Comparison of ENCODE assay signal across 10 mouse cellular contexts in the genomic region with DNA sequence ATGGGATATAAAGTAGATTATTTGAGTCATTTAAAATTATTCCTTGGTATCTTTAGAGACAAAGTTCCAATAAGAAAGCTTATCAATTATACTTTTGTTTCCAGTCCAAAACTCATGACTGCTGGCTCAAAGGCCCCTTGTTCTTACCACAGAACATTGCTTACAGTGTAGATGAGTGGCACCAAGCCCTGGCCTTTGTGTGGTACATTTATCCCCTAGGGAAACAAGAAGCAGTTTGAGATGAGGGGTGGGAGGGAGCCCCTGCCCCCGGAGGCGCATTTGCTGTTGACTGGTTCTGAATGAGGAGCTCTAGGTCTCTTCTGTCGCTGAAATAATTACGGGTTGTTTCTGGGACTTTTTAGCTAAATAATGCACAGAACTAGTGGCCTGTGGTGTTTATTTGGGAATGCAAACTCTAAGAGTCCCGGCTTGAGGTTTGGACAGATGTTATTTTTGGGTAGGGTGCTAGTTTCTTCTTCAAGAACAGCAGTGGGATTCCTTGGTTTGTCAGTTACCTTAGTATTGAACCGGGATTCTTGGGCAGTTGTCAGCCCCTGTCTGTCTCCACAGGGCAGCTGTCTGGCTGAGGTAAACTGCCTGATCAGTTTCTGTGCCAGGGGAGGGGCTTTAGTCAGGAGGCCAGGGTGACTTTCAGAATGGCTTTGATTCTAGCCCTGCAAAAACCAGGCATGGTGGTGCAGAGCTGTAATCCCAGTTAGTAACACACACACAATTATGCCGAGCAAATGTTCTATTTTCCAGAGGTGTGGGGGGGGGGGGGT. TPM values are rescaled to one million over a fixed set of nuclear protein-coding genes. Genes with fewer than 3 reads are reported as not detected.
A peak's percentile ranks its signal among the peaks of the same experiment; 100 is the strongest.
DNase-seq lines count a peak whose midpoint lies in the region; ATAC-seq lines count a peak whose summit lies in the region.
"Had no signal": no experiment of that assay in that cellular context is flagged by ENCODE, and none has a peak within 500 bp of the region (broad histone marks: within the 10 kb centered on the region; RNA-seq: fewer than 3 reads in every experiment).

No protein-coding gene starts in this region.

- intact Hi-C loops in heart, postnatal 10 days (cut with DNase I): loop anchor here (1.0 kb wide), 1 partner anchor 37 kb away; no protein-coding TSS in a partner anchor

- no peak for DNase-seq in heart, postnatal 10 days
- peak; percentile 38 for DNase-seq in NIH3T3 (ENCODE audit: low read depth)
- no peak for DNase-seq in cerebellum, adult 8-10 months
- DNase-seq in c-Kit-positive CD71-positive TER-119-positive erythroid progenitor cells, embryonic 14.5 days (ENCODE audit: low spot score): no peak

- WGBS in heart, embryonic 11.5 days (ENCODE audit: insufficient replicate concordance): 67% methylated on average over 7 of the region's 7 CpGs
- WGBS in heart, embryonic 15.5 days: 63% methylated on average over 7 of the region's 7 CpGs
- 74% methylated on average over 7 of the region's 7 CpGs for WGBS in midbrain, embryonic 12.5 days

- no peak for ATAC-seq in heart, embryonic 11.5 days (replicated peaks; ENCODE audit: insufficient number of reproducible peaks, low FRiP score, low TSS enrichment)
- no peak for ATAC-seq in heart, embryonic 15.5 days (replicated peaks; ENCODE audit: insufficient number of reproducible peaks, insufficient read depth, low FRiP score, low read depth)
- no peak for ATAC-seq in midbrain, embryonic 12.5 days (ENCODE audit: low FRiP score, low read depth)
- no peak for ATAC-seq in monocyte, adult 5-6 weeks (replicated peaks; ENCODE audit: insufficient number of reproducible peaks, low FRiP score, low TSS enrichment, poor library complexity, severe bottlenecking)

- H3K4me1 ChIP-seq in heart, embryonic 11.5 days (ENCODE audit: control insufficient read depth, insufficient read depth, low read length): peaks cover 34% of the 10 kb centered on the region
- peaks cover 77% of the 10 kb centered on the region for H3K4me1 ChIP-seq in heart, embryonic 15.5 days (replicated peaks)
- peaks cover 55% of the 10 kb centered on the region for H3K4me1 ChIP-seq in midbrain, embryonic 12.5 days

- no peak overlapping the region for H3K4me3 ChIP-seq in heart, embryonic 11.5 days (ENCODE audit: low read depth, low read length)
- H3K4me3 ChIP-seq in heart, embryonic 15.5 days: no peak overlapping the region
- H3K4me3 ChIP-seq in midbrain, embryonic 12.5 days: no peak overlapping the region

- H3K36me3 ChIP-seq in heart, embryonic 11.5 days (ENCODE audit: control insufficient read depth, insufficient read depth, low read length): no peaks in the 10 kb centered on the region
- no peaks in the 10 kb centered on the region for H3K36me3 ChIP-seq in heart, embryonic 15.5 days
- no peaks in the 10 kb centered on the region for H3K36me3 ChIP-seq in midbrain, embryonic 12.5 days
- H3K36me3 ChIP-seq: liver, embryonic 15.5 days had no signal

- H3K4me2 ChIP-seq in heart, embryonic 11.5 days: no peak overlapping the region
- H3K4me2 ChIP-seq in heart, embryonic 15.5 days: no peak overlapping the region
- H3K4me2 ChIP-seq in midbrain, embryonic 12.5 days (replicated peaks): no peak overlapping the region

- no peaks in the 10 kb centered on the region for H3K27me3 ChIP-seq in heart, embryonic 11.5 days (ENCODE audit: control insufficient read depth, insufficient read depth, low read length)
- no peaks in the 10 kb centered on the region for H3K27me3 ChIP-seq in heart, embryonic 15.5 days
- H3K27me3 ChIP-seq in midbrain, embryonic 12.5 days: no peaks in the 10 kb centered on the region

- H3K9me3 ChIP-seq in heart, embryonic 11.5 days (replicated peaks; ENCODE audit: control insufficient read depth, low read length): no peaks in the 10 kb centered on the region
- no peaks in the 10 kb centered on the region for H3K9me3 ChIP-seq in heart, embryonic 15.5 days (replicated peaks)
- H3K9me3 ChIP-seq in midbrain, embryonic 12.5 days: no peaks in the 10 kb centered on the region
- H3K9me3 ChIP-seq: liver, embryonic 15.5 days had no signal

- H3K27ac ChIP-seq in heart, embryonic 11.5 days (ENCODE audit: low read depth, low read length): peak overlapping the region; percentile 96
- H3K27ac ChIP-seq in heart, embryonic 15.5 days: peak overlapping the region; percentile 95
- H3K27ac ChIP-seq in midbrain, embryonic 12.5 days (replicated peaks): 0 out of 2 replicates have a peak overlapping the region, but pooled peaks have one; percentile 92

- H3K9ac ChIP-seq in heart, embryonic 11.5 days (ENCODE audit: low read depth, low read length): no peak overlapping the region
- no peak overlapping the region for H3K9ac ChIP-seq in heart, embryonic 15.5 days
- H3K9ac ChIP-seq in midbrain, embryonic 12.5 days (replicated peaks): no peak overlapping the region

RNA-seq across cellular contexts. Expression of gene Hacl1, which starts 19.4 kb away (rescaled TPM):
- 8.5 and 16.1 TPM in 2 replicates for polyA plus RNA-seq in heart, embryonic 11.5 days (2014; fragmentation: Nextera tagmentation; extraction: Ambion mirVana)
- total RNA-seq in heart, postnatal 10 days (2021): 10 to 100 TPM; 13.5 to 13.9 TPM
- 9.7 and 11.6 TPM in 2 replicates for polyA plus RNA-seq in heart, embryonic 15.5 days (2015; fragmentation: Nextera tagmentation; extraction: Ambion mirVana)
- 8.7 and 12.7 TPM in 2 replicates for polyA plus RNA-seq in midbrain, embryonic 12.5 days (2016; fragmentation: Nextera tagmentation; extraction: Ambion mirVana)
- 10.1 to 31.8 TPM (median 11.9 TPM) in 3 replicates for total RNA-seq in monocyte, adult 5-6 weeks (2017)

RNA-seq across cellular contexts. Expression of gene Btd, which starts 19.7 kb away (rescaled TPM):
- polyA plus RNA-seq in heart, embryonic 11.5 days (2014; fragmentation: Nextera tagmentation; extraction: Ambion mirVana): 22.3 and 25.0 TPM in 2 replicates
- 10 to 100 TPM; 14.5 to 15.0 TPM for total RNA-seq in heart, postnatal 10 days (2021)
- 20.4 and 23.5 TPM in 2 replicates for polyA plus RNA-seq in heart, embryonic 15.5 days (2015; fragmentation: Nextera tagmentation; extraction: Ambion mirVana)
- 13.7 and 15.7 TPM in 2 replicates for polyA plus RNA-seq in midbrain, embryonic 12.5 days (2016; fragmentation: Nextera tagmentation; extraction: Ambion mirVana)
- total RNA-seq in monocyte, adult 5-6 weeks (2017): 2.1 to 9.9 TPM (median 9.9 TPM) in 3 replicates

RNA-seq across cellular contexts. Expression of gene Gm49387, which starts 19.8 kb away (rescaled TPM):
- polyA plus RNA-seq in heart, embryonic 11.5 days (2014; fragmentation: Nextera tagmentation; extraction: Ambion mirVana): 0.84 TPM in 1 of 2 replicates, not detected in the other
- total RNA-seq in heart, postnatal 10 days (2021): 1 to 10 TPM in 1 of 2 experiments, not detected in 1; 1.1 TPM
- 2.6 TPM in 2 replicates for polyA plus RNA-seq in heart, embryonic 15.5 days (2015; fragmentation: Nextera tagmentation; extraction: Ambion mirVana)
- 0.79 TPM in 1 of 2 replicates, not detected in the other for polyA plus RNA-seq in midbrain, embryonic 12.5 days (2016; fragmentation: Nextera tagmentation; extraction: Ambion mirVana)
- not detected in 3 replicates for total RNA-seq in monocyte, adult 5-6 weeks (2017)
- total RNA-seq: ES-E14 had no signal
